Mouse (Mus musculus) spleen, adult 2 months (tissue): ENCODE results near the gene Cct6b. TPM values are rescaled to one million over a fixed set of nuclear protein-coding genes. Genes with fewer than 3 reads are reported as not detected.
"Not testable (repeated sequence)": the region's sequence is repeated elsewhere in the genome, so short reads cannot be mapped to it uniquely, and the experiment has no call there.

Source experiments
- DNase-seq, 2 experiments: peaks; one replicate each; pipeline versions ENCODE4 v3.0.0 to v3.0.0-alpha.2; 2012 to 2021; ENCODE audit warnings: low spot score in 2 of 2, low read depth in 1 of 2
- H3K27ac ChIP-seq: fragments of 200-500 bp; 2 replicates; pipeline ENCODE4 v1.5.1; 2012; ENCODE audit warnings: low read length, inconsistent platforms; ENCODE audit not compliant: insufficient read depth
- H3K27me3 ChIP-seq: fragments of 200-500 bp; 2 replicates; pipeline ENCODE4 v1.6.1; 2012; ENCODE audit warnings: mild to moderate bottlenecking, moderate library complexity, low read length, inconsistent platforms; ENCODE audit not compliant: control insufficient read depth, insufficient read depth
- H3K36me3 ChIP-seq: fragments of 200-500 bp; 2 replicates; pipeline ENCODE4 v1.6.1; 2012; ENCODE audit warnings: mild to moderate bottlenecking, low read length, inconsistent platforms; ENCODE audit not compliant: control insufficient read depth, insufficient read depth
- H3K4me1 ChIP-seq: fragments of 200-500 bp; 2 replicates; pipeline ENCODE4 v1.6.1; 2011; ENCODE audit warnings: inconsistent platforms; ENCODE audit not compliant: control insufficient read depth, insufficient read depth, insufficient read length
- H3K4me3 ChIP-seq: fragments of 200-500 bp; 2 replicates; pipeline ENCODE4 v1.5.1; 2011; ENCODE audit warnings: mild to moderate bottlenecking, inconsistent platforms; ENCODE audit not compliant: insufficient read depth, insufficient read length; ENCODE audit errors: extremely low read depth
- CTCF ChIP-seq: fragments of 200-500 bp; IDR thresholded peaks from 2 replicates; pipeline ENCODE4 v1.5.1; 2011; ENCODE audit warnings: mild to moderate bottlenecking, inconsistent platforms; ENCODE audit not compliant: insufficient read depth, insufficient read length, insufficient replicate concordance; ENCODE audit errors: extremely low read depth
- POLR2A ChIP-seq: fragments of 200-500 bp; IDR thresholded peaks from 2 replicates; pipeline ENCODE4 v1.6.1; 2011; ENCODE audit warnings: low read depth, low read length, inconsistent platforms
- WGBS: fragments of 180-500 bp; shearing (Covaris S2); methylation state at CpG from one replicate; pipeline ENCODE4 v1.1.7; 2018; 5-methylcytosine and 5-hydroxymethylcytosine counted together
- polyA plus RNA-seq: library from polyadenylated mRNA; depleted of rRNA; stranded (reverse); fragments of >200 nt; gene quantifications from 2 replicates; pipeline ENCODE4 v1.2.3, GENCODE M21; 2012

Cct6b gene
- polyA plus RNA-seq, 1 experiment = 0.09 TPM

- Histone ChIP-seq H3K36me3 (no peaks in the 10 kb centered on the region), H3K27me3 (no peaks in the 10 kb centered on the region), H3K4me1 (no peaks in the 10 kb centered on the region), H3K4me3 (no peak overlapping the region), H3K27ac (no peak overlapping the region)
- no peak for TF ChIP-seq CTCF
- no peak for TF ChIP-seq POLR2A
- WGBS = 88% methylated on average over 3 of the region's 3 CpGs
- DNase-seq = no peak
These were observed 51.4 kb downstream of the Cct6b start for GRCm38 (mm10) chr11:82712681-82713080.

GRCm38 (mm10) chr11:82708934-82709333 is 55.2 kb downstream of the Cct6b start:
- no peak overlapping the region for H3K4me3 ChIP-seq
- no peaks in the 10 kb centered on the region for H3K4me1 ChIP-seq
- no peaks in the 10 kb centered on the region for H3K27me3 ChIP-seq
- DNase-seq = no peak
- TF ChIP-seq POLR2A (no peak), CTCF (no peak)
- H3K36me3 ChIP-seq = no peaks in the 10 kb centered on the region
- no peak overlapping the region for H3K27ac ChIP-seq
- WGBS = 87% methylated on average over 4 of the region's 4 CpGs

GRCm38 (mm10) chr11:82705082-82705481 is 59.0 kb downstream of the Cct6b start:
- no peaks in the 10 kb centered on the region for H3K4me1 ChIP-seq
- 79% methylated on average over 6 of the region's 6 CpGs for WGBS
- H3K36me3 ChIP-seq = no peaks in the 10 kb centered on the region
- no peak for TF ChIP-seq POLR2A
- no peak for TF ChIP-seq CTCF
- no peak for DNase-seq
- no peaks in the 10 kb centered on the region for H3K27me3 ChIP-seq
- H3K4me3 ChIP-seq = no peak overlapping the region
- no peak overlapping the region for H3K27ac ChIP-seq

GRCm38 (mm10) chr11:82699865-82700410 is 64.2 kb downstream of the Cct6b start:
- WGBS = 84% methylated on average over 11 of the region's 11 CpGs
- Histone ChIP-seq H3K27me3 (no peaks in the 10 kb centered on the region), H3K27ac (no peak overlapping the region), H3K4me1 (no peaks in the 10 kb centered on the region), H3K36me3 (no peaks in the 10 kb centered on the region), H3K4me3 (no peak overlapping the region)
- no peak for TF ChIP-seq POLR2A
- no peak for TF ChIP-seq CTCF
- no peak for DNase-seq

- H3K36me3 ChIP-seq = no peaks in the 10 kb centered on the region
- H3K4me1 ChIP-seq = no peaks in the 10 kb centered on the region
- H3K4me3 ChIP-seq = no peak overlapping the region
- H3K27me3 ChIP-seq = no peaks in the 10 kb centered on the region
- WGBS = 77% methylated on average over 7 of the region's 7 CpGs
- DNase-seq = no peak
- TF ChIP-seq POLR2A = no peak
- TF ChIP-seq CTCF = no peak
- H3K27ac ChIP-seq = no peak overlapping the region
These were observed 68.2 kb downstream of the Cct6b start for GRCm38 (mm10) chr11:82695930-82696329.

- not testable (repeated sequence) for H3K36me3 ChIP-seq, H3K4me3 ChIP-seq, H3K27ac ChIP-seq, H3K27me3 ChIP-seq, H3K4me1 ChIP-seq, DNase-seq
These were observed 69.2 kb downstream of the Cct6b start for GRCm38 (mm10) chr11:82694947-82695346.

GRCm38 (mm10) chr11:82692668-82693067 is 71.5 kb downstream of the Cct6b start:
- no peaks in the 10 kb centered on the region for H3K4me1 ChIP-seq
- TF ChIP-seq POLR2A (no peak), CTCF (no peak)
- no peaks in the 10 kb centered on the region for H3K36me3 ChIP-seq
- 90% methylated on average over 6 of the region's 6 CpGs for WGBS
- no peak overlapping the region for H3K27ac ChIP-seq
- H3K4me3 ChIP-seq = no peak overlapping the region
- no peak for DNase-seq
- no peaks in the 10 kb centered on the region for H3K27me3 ChIP-seq
